Mouse (Mus musculus) stomach, postnatal 0 days (tissue): Measurements from ENCODE around the gene Ndufaf8. TPM values are rescaled to one million over a fixed set of nuclear protein-coding genes. Genes with fewer than 3 reads are reported as not detected.

Experiments
- ATAC-seq: fragments of 200-750 bp; cut with Nextera tagmentation; 2 replicates; pipeline ENCODE4 v1.8.0; 2017; ENCODE audit not compliant: low FRiP score, low TSS enrichment
- DNase-seq: peaks from one replicate; pipeline ENCODE4 v3.0.0-alpha.2; 2016; ENCODE audit warnings: low spot score
- H3K27ac ChIP-seq: fragments of 300-500 bp; sonication (generic); replicated peaks from 2 replicates; pipeline ENCODE4 v1.5.1; 2014; ENCODE audit warnings: mild to moderate bottlenecking, control low read depth
- H3K27me3 ChIP-seq: fragments of 300-500 bp; sonication (generic); 2 replicates; pipeline ENCODE4 v1.6.1; 2014; ENCODE audit warnings: low read length; ENCODE audit not compliant: control insufficient read depth, insufficient read depth
- H3K36me3 ChIP-seq: fragments of 300-500 bp; sonication (generic); 2 replicates; pipeline ENCODE4 v1.6.1; 2014; ENCODE audit warnings: low read length, mixed read lengths; ENCODE audit not compliant: control insufficient read depth, insufficient read depth
- H3K4me1 ChIP-seq: fragments of 300-500 bp; sonication (generic); replicated peaks from 2 replicates; pipeline ENCODE4 v1.6.1; 2014; ENCODE audit warnings: antibody characterized with exemption; ENCODE audit not compliant: control insufficient read depth, insufficient read depth
- H3K4me2 ChIP-seq: fragments of 300-500 bp; sonication (generic); replicated peaks from 2 replicates; pipeline ENCODE4 v1.6.1; 2014; ENCODE audit warnings: low read depth, mild to moderate bottlenecking, control low read depth, moderate library complexity
- H3K4me3 ChIP-seq: fragments of 300-500 bp; sonication (generic); 2 replicates; pipeline ENCODE4 v1.5.1; 2014; ENCODE audit warnings: low read depth, low read length, control low read depth
- H3K9ac ChIP-seq: fragments of 300-500 bp; sonication (generic); 2 replicates; pipeline ENCODE4 v1.6.1; 2014; ENCODE audit warnings: mild to moderate bottlenecking, low read length, control low read depth, mixed read lengths
- H3K9me3 ChIP-seq: fragments of 300-500 bp; sonication (generic); 2 replicates; pipeline ENCODE4 v1.6.1; 2016; ENCODE audit warnings: low read length; ENCODE audit not compliant: control insufficient read depth
- CTCF ChIP-seq: IDR thresholded peaks from 2 replicates; pipeline ENCODE4 v1.5.1; 2016; ENCODE audit warnings: antibody characterized with exemption, low read depth, mild to moderate bottlenecking, moderate library complexity
- EP300 ChIP-seq: optimal IDR thresholded peaks from 2 replicates; pipeline ENCODE3; 2016; ENCODE audit warnings: antibody characterized with exemption
- WGBS: fragments of 180-500 bp; shearing (Covaris S2); extraction: QIAGEN DNeasy Blood & Tissue Kit; methylation state at CpG from one replicate; pipeline ENCODE4 v1.1.7; 2014; 5-methylcytosine and 5-hydroxymethylcytosine counted together
- polyA plus RNA-seq: library from polyadenylated mRNA; unstranded; fragments of >200 nt; fragmentation: Nextera tagmentation; extraction: Ambion mirVana; gene quantifications from 2 replicates; pipeline ENCODE4 v1.2.1, GENCODE M21; 2015

Ndufaf8 gene
- polyA plus RNA-seq, 1 experiment from 2014 or later: 84.9 TPM

- no peaks in the 10 kb centered on the region for H3K9me3 ChIP-seq
- peaks cover 18% of the 10 kb centered on the region for H3K36me3 ChIP-seq
- ATAC-seq (no peak), DNase-seq (no peak)
- H3K4me3 ChIP-seq: no peak overlapping the region
- H3K4me2 ChIP-seq: no peak overlapping the region
- H3K27me3 ChIP-seq: no peaks in the 10 kb centered on the region
- H3K9ac ChIP-seq: no peak overlapping the region
- TF ChIP-seq CTCF (no peak), EP300 (no peak)
- H3K4me1 ChIP-seq: no peaks in the 10 kb centered on the region
- H3K27ac ChIP-seq: no peak overlapping the region
- WGBS: 81% methylated on average over 14 of the region's 14 CpGs
These were observed 11.0 kb downstream of the Ndufaf8 start for GRCm38 (mm10) chr11:120109558-120110210.

- TF ChIP-seq CTCF (peak; percentile 59), EP300 (no peak)
- ATAC-seq (0 out of 2 replicates have a peak, but pooled peaks have one; percentile 2), DNase-seq (no peak)
- 67% methylated on average over 7 of the region's 7 CpGs for WGBS
- Histone ChIP-seq H3K9me3 (no peaks in the 10 kb centered on the region), H3K27ac (no peak overlapping the region), H3K36me3 (peaks cover 12% of the 10 kb centered on the region), H3K4me2 (no peak overlapping the region), H3K27me3 (no peaks in the 10 kb centered on the region), H3K4me1 (no peaks in the 10 kb centered on the region), H3K4me3 (no peak overlapping the region), H3K9ac (no peak overlapping the region)
These were observed 11.8 kb downstream of the Ndufaf8 start for GRCm38 (mm10) chr11:120110554-120110953.

GRCm38 (mm10) chr11:120111033-120111432 is 12.3 kb downstream of the Ndufaf8 start:
- Histone ChIP-seq H3K9ac (no peak overlapping the region), H3K4me2 (no peak overlapping the region), H3K4me1 (no peaks in the 10 kb centered on the region), H3K4me3 (no peak overlapping the region), H3K36me3 (peaks cover 11% of the 10 kb centered on the region), H3K27ac (no peak overlapping the region), H3K9me3 (no peaks in the 10 kb centered on the region), H3K27me3 (no peaks in the 10 kb centered on the region)
- TF ChIP-seq CTCF (peak; percentile 98), EP300 (no peak)
- peak; percentile 69 for DNase-seq
- WGBS: 4% methylated on average over 2 of the region's 2 CpGs
- ATAC-seq: no peak

DNA sequence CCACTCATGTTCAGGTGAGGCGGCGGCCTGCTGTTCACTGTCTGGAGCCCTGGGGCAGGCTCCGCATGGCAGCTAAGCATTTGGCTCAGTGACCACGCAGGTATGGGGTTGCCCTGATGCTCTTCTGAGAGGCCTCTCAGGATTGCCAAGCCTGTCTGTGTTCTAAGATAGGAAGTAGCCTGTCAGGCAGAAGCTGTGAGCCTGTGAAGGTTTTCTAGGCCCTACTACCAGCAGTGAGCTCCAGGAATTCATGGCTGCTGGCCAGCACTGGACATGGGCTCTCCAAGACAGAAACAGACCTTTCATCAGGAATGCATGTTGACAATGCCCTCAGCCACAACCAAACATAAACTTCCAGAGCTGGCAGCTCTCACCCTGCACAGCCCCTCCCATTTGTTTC is 13.4 kb downstream of the Ndufaf8 start:
- 91% methylated on average over 4 of the region's 4 CpGs for WGBS
- ATAC-seq (no peak), DNase-seq (no peak)
- H3K9me3 ChIP-seq: no peaks in the 10 kb centered on the region
- H3K4me3 ChIP-seq: no peak overlapping the region
- H3K9ac ChIP-seq: no peak overlapping the region
- no peaks in the 10 kb centered on the region for H3K4me1 ChIP-seq
- no peaks in the 10 kb centered on the region for H3K27me3 ChIP-seq
- peaks cover 5% of the 10 kb centered on the region for H3K36me3 ChIP-seq
- H3K4me2 ChIP-seq: no peak overlapping the region
- H3K27ac ChIP-seq: no peak overlapping the region
- TF ChIP-seq CTCF (no peak), EP300 (no peak)

DNA sequence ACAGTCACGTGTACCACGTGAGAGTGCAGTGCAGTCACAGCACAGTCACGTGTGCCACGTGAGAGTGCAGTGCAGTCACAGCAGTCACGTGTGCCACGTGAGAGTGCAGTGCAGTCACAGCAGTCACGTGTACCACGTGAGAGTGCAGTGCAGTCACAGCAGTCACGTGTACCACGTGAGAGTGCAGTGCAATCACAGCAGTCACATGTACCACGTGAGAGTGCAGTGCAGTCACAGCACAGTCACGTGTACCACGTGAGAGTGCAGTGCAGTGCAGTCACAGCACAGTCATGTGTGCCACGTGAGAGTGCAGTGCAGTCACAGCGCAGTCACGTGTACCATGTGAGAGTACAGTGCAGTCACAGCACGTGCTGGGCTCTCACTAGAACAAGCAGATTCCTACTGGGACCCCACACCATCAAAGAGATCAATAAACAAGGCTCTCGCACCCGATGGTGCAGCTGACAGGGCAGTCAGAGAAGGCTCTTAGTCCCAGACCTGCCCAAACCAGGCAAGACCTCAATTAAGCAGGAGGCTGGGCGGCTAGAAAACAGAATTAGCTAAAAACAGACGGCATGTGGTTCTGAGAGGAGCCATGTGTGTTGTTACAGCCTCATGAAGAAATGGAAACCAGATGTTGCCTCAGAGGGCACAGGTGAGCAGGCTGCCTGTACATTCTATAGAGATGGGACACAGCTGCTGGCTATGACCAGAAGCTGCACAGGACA is 15.9 kb downstream of the Ndufaf8 start:
- Histone ChIP-seq H3K4me2 (no peak overlapping the region), H3K4me1 (no peaks in the 10 kb centered on the region), H3K4me3 (no peak overlapping the region), H3K36me3 (peaks cover 2% of the 10 kb centered on the region), H3K27ac (no peak overlapping the region), H3K27me3 (no peaks in the 10 kb centered on the region), H3K9me3 (no peaks in the 10 kb centered on the region), H3K9ac (no peak overlapping the region)
- DNase-seq (no peak), ATAC-seq (no peak)
- 89% methylated on average over 21 of the region's 21 CpGs for WGBS
- TF ChIP-seq EP300 (no peak), CTCF (no peak)

GRCm38 (mm10) chr11:120117626-120118025 is 18.9 kb downstream of the Ndufaf8 start:
- Histone ChIP-seq H3K27ac (no peak overlapping the region), H3K9me3 (no peaks in the 10 kb centered on the region), H3K4me3 (no peak overlapping the region), H3K9ac (no peak overlapping the region), H3K27me3 (no peaks in the 10 kb centered on the region), H3K36me3 (peaks cover 3% of the 10 kb centered on the region), H3K4me2 (no peak overlapping the region), H3K4me1 (no peaks in the 10 kb centered on the region)
- DNase-seq (no peak), ATAC-seq (no peak)
- 92% methylated on average over 2 of the region's 2 CpGs for WGBS
- TF ChIP-seq EP300 (no peak), CTCF (no peak)
